Mouse (Mus musculus) neural tube, embryonic 12.5 days (tissue): ENCODE measurements at regions not wholly inside any gene's neighbourhood (a gene's known extent, or its start where the extent isn't known, plus 50 kb on each side); places are given as distances from the start of the nearest gene placed in this dataset.

Experiments
- ATAC-seq: fragments of 200-750 bp; cut with Nextera tagmentation; 2 replicates; pipeline ENCODE4 v1.8.0; 2017; ENCODE audit warnings: low read depth, mild to moderate bottlenecking, moderate TSS enrichment, moderate library complexity; ENCODE audit not compliant: low FRiP score
- H3K27ac ChIP-seq: fragments of 300-500 bp; sonication (generic); 2 replicates; pipeline ENCODE4 v1.5.1; 2016
- H3K27me3 ChIP-seq: fragments of 300-500 bp; sonication (generic); replicated peaks from 2 replicates; pipeline ENCODE4 v1.6.1; 2016; ENCODE audit warnings: mild to moderate bottlenecking
- H3K36me3 ChIP-seq: fragments of 300-500 bp; sonication (generic); 2 replicates; pipeline ENCODE4 v1.6.1; 2016; ENCODE audit warnings: mild to moderate bottlenecking
- H3K4me1 ChIP-seq: fragments of 300-500 bp; sonication (generic); 2 replicates; pipeline ENCODE4 v1.6.1; 2016
- H3K4me2 ChIP-seq: fragments of 300-500 bp; sonication (generic); replicated peaks from 2 replicates; pipeline ENCODE4 v1.6.1; 2016; ENCODE audit warnings: mild to moderate bottlenecking
- H3K4me3 ChIP-seq: fragments of 300-500 bp; sonication (generic); 2 replicates; pipeline ENCODE4 v1.5.1; 2016
- H3K9ac ChIP-seq: fragments of 300-500 bp; sonication (generic); 2 replicates; pipeline ENCODE4 v1.6.1; 2016; ENCODE audit warnings: mild to moderate bottlenecking
- H3K9me3 ChIP-seq: fragments of 300-500 bp; sonication (generic); 2 replicates; pipeline ENCODE4 v1.6.1; 2016; ENCODE audit warnings: mild to moderate bottlenecking
- WGBS: fragments of 180-500 bp; shearing (Covaris S2); methylation state at CpG from one replicate; pipeline ENCODE4 v1.1.7; 2016; 5-methylcytosine and 5-hydroxymethylcytosine counted together

DNA sequence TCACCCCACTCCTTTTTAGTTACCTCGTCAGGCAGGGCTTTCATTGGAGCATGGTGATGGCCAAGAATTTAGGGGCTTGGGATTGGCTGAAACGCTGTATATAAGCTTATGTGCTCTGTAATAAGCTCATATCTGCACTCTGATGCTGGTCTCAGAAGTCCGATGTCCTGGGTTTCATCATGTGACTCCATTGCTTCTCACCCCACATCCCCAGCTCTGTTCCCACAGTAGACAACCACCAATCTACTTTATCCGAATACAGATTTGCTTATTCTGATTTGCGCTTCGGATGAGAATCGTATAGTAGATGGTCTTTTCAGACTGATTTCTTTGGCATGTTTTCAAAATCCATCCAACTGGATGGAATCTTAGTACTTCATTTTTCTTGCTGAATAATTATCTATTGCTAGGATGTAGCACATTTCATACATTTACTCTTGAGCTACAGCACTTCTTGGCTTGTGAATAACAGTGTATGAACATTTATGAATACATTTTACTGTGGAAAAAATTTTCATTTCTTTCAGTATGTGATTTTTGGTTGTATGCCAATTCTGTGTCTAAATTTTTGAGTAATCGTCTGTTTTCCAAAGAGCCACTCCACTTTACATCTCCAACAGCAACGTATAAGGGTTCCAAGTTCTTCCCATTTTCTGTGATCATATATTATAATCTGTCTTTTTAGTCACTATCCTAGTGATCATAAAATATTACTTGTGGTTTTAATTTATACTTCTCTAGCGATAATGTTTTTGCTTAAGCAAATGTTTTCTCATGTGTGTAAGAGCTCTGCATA lies 185.7 kb downstream of the Hace1 start:
- no peak overlapping the region for H3K27ac ChIP-seq
- no peaks in the 10 kb centered on the region for H3K36me3 ChIP-seq
- H3K9ac ChIP-seq, result no peak overlapping the region
- 92% methylated on average over 10 of the region's 10 CpGs for WGBS
- H3K4me2 ChIP-seq, result no peak overlapping the region
- no peak for ATAC-seq
- no peaks in the 10 kb centered on the region for H3K27me3 ChIP-seq
- H3K4me1 ChIP-seq, result no peaks in the 10 kb centered on the region
- H3K4me3 ChIP-seq, result no peak overlapping the region
- no peaks in the 10 kb centered on the region for H3K9me3 ChIP-seq

DNA sequence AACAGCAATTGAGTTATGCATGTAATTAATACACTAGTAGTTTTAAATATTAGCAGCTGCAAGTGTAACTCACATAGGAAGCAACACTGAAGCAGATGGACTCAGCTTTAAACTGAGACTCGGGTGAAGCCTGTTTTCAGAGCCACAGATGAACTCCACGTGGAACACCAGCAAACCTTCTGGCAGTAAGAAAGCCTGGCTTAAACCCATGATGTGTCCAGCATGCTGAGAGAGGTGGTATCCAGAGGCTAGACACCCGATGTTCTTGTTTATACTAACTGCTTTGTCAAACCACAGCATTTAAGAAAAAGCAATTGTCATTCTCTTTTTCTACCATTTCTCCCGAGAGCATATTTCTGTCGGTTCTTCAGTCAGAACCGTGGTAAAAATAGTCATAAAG lies 202.1 kb downstream of the Hace1 start:
- Histone ChIP-seq H3K27ac (no peak overlapping the region), H3K36me3 (no peaks in the 10 kb centered on the region), H3K4me3 (no peak overlapping the region), H3K4me1 (peaks cover 11% of the 10 kb centered on the region), H3K9me3 (no peaks in the 10 kb centered on the region), H3K9ac (no peak overlapping the region), H3K4me2 (no peak overlapping the region), H3K27me3 (no peaks in the 10 kb centered on the region)
- ATAC-seq, result no peak
- WGBS, result 29% methylated on average over 6 of the region's 6 CpGs

GRCm38 (mm10) chr10:45783026-45783425 lies 205.4 kb downstream of the Hace1 start:
- Histone ChIP-seq H3K36me3 (no peaks in the 10 kb centered on the region), H3K27me3 (no peaks in the 10 kb centered on the region), H3K9me3 (no peaks in the 10 kb centered on the region), H3K27ac (no peak overlapping the region), H3K4me2 (no peak overlapping the region), H3K4me1 (peaks cover 11% of the 10 kb centered on the region), H3K4me3 (no peak overlapping the region), H3K9ac (no peak overlapping the region)
- 46% methylated on average over 5 of the region's 5 CpGs for WGBS
- no peak for ATAC-seq

DNA sequence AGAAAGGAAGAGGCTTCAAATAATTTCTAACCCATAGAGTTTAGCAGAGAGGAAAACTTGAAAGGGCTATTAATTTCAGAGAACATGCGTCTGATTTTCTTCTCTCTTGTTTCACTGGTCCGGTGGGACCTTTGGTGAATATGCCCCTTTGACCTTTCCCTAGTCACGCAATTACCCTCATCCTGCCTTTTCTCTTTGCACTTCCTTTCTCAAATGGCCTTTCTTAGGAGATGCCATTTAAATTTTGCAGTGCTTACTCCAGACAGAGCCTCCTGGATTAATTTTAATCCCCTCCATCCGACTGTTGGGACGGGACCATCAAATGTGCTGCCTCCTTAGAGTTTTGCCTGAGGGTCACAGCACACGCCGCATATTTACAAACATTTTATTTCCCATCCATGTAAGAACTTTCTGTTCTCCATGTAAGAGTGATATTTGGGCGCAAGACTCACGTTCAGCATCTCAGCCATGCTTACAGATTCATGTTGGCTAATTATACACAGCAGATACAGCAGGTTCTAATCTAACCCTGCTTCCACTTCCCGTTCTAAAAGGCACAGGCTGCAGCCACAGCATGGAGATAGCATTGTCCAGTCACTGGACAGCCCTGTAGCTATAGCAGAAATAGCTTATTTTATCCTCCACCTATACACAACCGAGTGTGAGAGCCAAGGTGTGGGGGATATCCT lies 206.0 kb downstream of the Hace1 start:
- H3K27ac ChIP-seq, result no peak overlapping the region
- ATAC-seq, result 0 out of 2 replicates have a peak, but pooled peaks have one; percentile 7

GRCm38 (mm10) chr10:45784150-45784479 lies 206.5 kb downstream of the Hace1 start:
- H3K27ac ChIP-seq, result no peak overlapping the region
- WGBS, result 8% methylated on average over 2 of the region's 2 CpGs
- no peak; the same call in 1 of the 2 replicates for ATAC-seq

More for the DNA sequence above, 206.0 kb downstream of the Hace1 start:
- Histone ChIP-seq H3K4me2 (0 out of 2 replicates have a peak overlapping the region, but pooled peaks have one; percentile 9), H3K9ac (no peak overlapping the region), H3K9me3 (no peaks in the 10 kb centered on the region), H3K27me3 (no peaks in the 10 kb centered on the region), H3K4me3 (no peak overlapping the region), H3K4me1 (peaks cover 11% of the 10 kb centered on the region), H3K36me3 (no peaks in the 10 kb centered on the region)
- WGBS, result 19% methylated on average over 11 of the region's 11 CpGs

DNA sequence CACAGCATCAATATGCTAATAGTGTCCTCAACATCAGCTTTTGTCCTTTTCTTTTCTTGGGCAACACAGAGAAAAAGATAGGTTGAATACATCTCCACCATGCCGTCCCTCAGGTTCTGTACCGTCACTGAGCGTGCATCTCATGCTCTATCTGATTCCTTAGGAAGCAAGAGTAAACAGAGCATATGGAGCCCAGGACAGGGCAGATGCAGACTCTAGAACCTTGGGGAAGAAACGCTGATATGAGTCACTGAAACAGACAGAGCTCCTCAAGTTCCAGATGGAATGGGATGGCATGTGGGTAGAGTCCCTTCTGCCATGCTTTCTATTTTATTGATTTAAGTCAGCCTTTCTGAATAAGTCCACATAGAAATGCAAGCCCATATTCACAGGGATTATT lies 206.9 kb downstream of the Hace1 start:
- Histone ChIP-seq H3K4me1 (peaks cover 11% of the 10 kb centered on the region), H3K9me3 (no peaks in the 10 kb centered on the region), H3K4me3 (no peak overlapping the region), H3K36me3 (no peaks in the 10 kb centered on the region), H3K4me2 (no peak overlapping the region), H3K27ac (no peak overlapping the region), H3K27me3 (no peaks in the 10 kb centered on the region), H3K9ac (no peak overlapping the region)
- WGBS, result 41% methylated on average over 4 of the region's 4 CpGs
- ATAC-seq, result no peak; the same call in 1 of the 2 replicates

More at GRCm38 (mm10) chr10:45784150-45784479, 206.5 kb downstream of the Hace1 start:
- Histone ChIP-seq H3K9ac (no peak overlapping the region), H3K36me3 (no peaks in the 10 kb centered on the region), H3K4me2 (0 out of 2 replicates have a peak overlapping the region, but pooled peaks have one; percentile 9), H3K9me3 (no peaks in the 10 kb centered on the region), H3K4me1 (peaks cover 11% of the 10 kb centered on the region), H3K4me3 (no peak overlapping the region), H3K27me3 (no peaks in the 10 kb centered on the region)

- WGBS, result 76% methylated on average over 1 of the region's 1 CpGs
- no peak for ATAC-seq
- no peaks in the 10 kb centered on the region for H3K9me3 ChIP-seq
These were observed 210.7 kb downstream of the Hace1 start for GRCm38 (mm10) chr10:45788356-45788755.

DNA sequence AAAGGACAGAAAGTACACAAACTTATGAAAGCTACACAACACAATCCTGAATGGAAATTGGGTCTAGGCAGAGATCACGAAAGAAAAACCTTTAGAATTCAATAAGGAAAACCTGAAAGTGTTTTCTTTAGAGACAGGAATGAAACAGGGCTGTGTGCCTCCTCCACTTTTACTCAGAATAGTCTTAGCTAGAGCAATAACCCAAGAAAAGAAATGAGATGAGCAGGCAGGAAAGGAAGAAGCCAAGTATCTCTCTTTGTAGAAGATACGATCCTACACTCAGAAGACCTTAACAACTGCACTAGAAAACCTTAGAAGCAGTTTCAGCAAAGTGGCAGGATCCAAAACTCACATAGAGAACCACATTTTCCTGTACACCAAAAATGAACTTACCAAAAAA lies 218.0 kb downstream of the Hace1 start:
- Histone ChIP-seq H3K36me3 (no peaks in the 10 kb centered on the region), H3K27me3 (no peaks in the 10 kb centered on the region), H3K4me3 (no peak overlapping the region), H3K9me3 (no peaks in the 10 kb centered on the region), H3K27ac (no peak overlapping the region), H3K4me1 (no peaks in the 10 kb centered on the region), H3K9ac (no peak overlapping the region), H3K4me2 (no peak overlapping the region)
- no peak for ATAC-seq
- 91% methylated on average over 2 of the region's 2 CpGs for WGBS

More at GRCm38 (mm10) chr10:45788356-45788755, 210.7 kb downstream of the Hace1 start:
- Histone ChIP-seq H3K27ac (no peak overlapping the region), H3K4me2 (no peak overlapping the region), H3K27me3 (no peaks in the 10 kb centered on the region), H3K4me3 (no peak overlapping the region), H3K4me1 (peaks cover 11% of the 10 kb centered on the region), H3K9ac (no peak overlapping the region), H3K36me3 (no peaks in the 10 kb centered on the region)

DNA sequence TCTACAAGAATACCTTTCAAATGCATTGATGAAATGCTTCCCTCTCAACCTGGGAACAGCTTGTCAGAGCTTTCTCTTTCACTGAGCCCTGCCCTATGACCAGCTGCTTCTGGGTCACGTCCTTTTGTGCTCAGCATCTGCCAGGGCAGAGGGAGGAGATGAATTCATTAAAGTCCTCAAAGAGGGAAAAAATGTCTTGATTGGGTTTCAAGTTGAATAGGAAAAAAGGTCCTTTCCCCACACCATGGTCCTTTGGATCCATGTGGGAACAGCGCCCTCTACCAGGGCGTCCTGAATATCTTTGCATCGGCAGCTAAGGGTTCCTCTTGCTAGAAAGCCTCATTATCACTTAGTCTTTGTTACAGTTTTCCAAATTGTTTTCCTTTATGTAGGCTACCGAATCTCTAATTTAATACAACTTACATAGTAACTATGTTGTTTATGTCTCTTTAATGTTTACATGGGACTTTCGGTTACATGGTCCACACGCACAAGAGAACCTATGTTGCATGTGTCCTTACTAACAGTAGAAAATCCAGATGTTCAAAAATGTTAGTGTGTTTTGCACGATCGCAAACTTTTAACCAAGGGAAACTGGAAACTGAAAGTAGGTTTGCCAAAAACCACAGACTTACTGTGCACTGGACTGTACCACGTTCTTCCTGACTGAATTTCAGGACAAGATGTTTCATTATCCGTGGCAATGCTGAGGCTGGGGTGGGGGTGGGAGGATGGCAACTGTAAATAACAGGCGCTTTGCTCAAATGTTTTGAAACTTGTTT lies 222.6 kb downstream of the Hace1 start:
- no peaks in the 10 kb centered on the region for H3K36me3 ChIP-seq
- 53% methylated on average over 12 of the region's 12 CpGs for WGBS
- H3K27ac ChIP-seq, result no peak overlapping the region
- no peaks in the 10 kb centered on the region for H3K9me3 ChIP-seq
- H3K9ac ChIP-seq, result no peak overlapping the region
- no peak overlapping the region for H3K4me2 ChIP-seq
- H3K27me3 ChIP-seq, result no peaks in the 10 kb centered on the region
- ATAC-seq, result 0 out of 2 replicates have a peak, but pooled peaks have one; percentile 41
- H3K4me3 ChIP-seq, result no peak overlapping the region
- no peaks in the 10 kb centered on the region for H3K4me1 ChIP-seq

- Histone ChIP-seq H3K4me2 (no peak overlapping the region), H3K4me1 (no peaks in the 10 kb centered on the region), H3K36me3 (no peaks in the 10 kb centered on the region), H3K27ac (no peak overlapping the region), H3K9ac (no peak overlapping the region), H3K4me3 (no peak overlapping the region), H3K27me3 (no peaks in the 10 kb centered on the region), H3K9me3 (no peaks in the 10 kb centered on the region)
- ATAC-seq, result no peak
- WGBS, result 74% methylated on average over 1 of the region's 1 CpGs
These were observed 223.8 kb downstream of the Hace1 start for GRCm38 (mm10) chr10:45801463-45801862.

GRCm38 (mm10) chr10:45806984-45807827 lies 229.6 kb downstream of the Hace1 start:
- H3K9me3 ChIP-seq, result no peaks in the 10 kb centered on the region
- peaks cover 10% of the 10 kb centered on the region for H3K4me1 ChIP-seq
- H3K36me3 ChIP-seq, result no peaks in the 10 kb centered on the region
- H3K9ac ChIP-seq, result no peak overlapping the region
- no peaks in the 10 kb centered on the region for H3K27me3 ChIP-seq
- no peak overlapping the region for H3K27ac ChIP-seq
- no peak overlapping the region for H3K4me3 ChIP-seq
- peak overlapping the region; percentile 30 for H3K4me2 ChIP-seq
- WGBS, result 24% methylated on average over 18 of the region's 18 CpGs
- peak; percentile 61 for ATAC-seq
